Mouse (Mus musculus) small intestine, adult 2 months (tissue): ENCODE measurements around the gene Cdh24.

Experiments
- CTCF ChIP-seq: fragments of 200-500 bp; IDR thresholded peaks from 2 replicates; pipeline ENCODE4 v1.5.1; 2012; ENCODE audit warnings: low read depth, mild to moderate bottlenecking, control low read depth, inconsistent platforms, low read length, moderate library complexity, mixed read lengths; ENCODE audit not compliant: insufficient replicate concordance, insufficient read length; ENCODE audit errors: extremely low read depth
- POLR2A ChIP-seq: fragments of 200-500 bp; IDR thresholded peaks from 2 replicates; pipeline ENCODE4 v1.6.1; 2012; ENCODE audit warnings: low read depth, mild to moderate bottlenecking, control low read depth, inconsistent platforms, low read length, moderate library complexity

DNA sequence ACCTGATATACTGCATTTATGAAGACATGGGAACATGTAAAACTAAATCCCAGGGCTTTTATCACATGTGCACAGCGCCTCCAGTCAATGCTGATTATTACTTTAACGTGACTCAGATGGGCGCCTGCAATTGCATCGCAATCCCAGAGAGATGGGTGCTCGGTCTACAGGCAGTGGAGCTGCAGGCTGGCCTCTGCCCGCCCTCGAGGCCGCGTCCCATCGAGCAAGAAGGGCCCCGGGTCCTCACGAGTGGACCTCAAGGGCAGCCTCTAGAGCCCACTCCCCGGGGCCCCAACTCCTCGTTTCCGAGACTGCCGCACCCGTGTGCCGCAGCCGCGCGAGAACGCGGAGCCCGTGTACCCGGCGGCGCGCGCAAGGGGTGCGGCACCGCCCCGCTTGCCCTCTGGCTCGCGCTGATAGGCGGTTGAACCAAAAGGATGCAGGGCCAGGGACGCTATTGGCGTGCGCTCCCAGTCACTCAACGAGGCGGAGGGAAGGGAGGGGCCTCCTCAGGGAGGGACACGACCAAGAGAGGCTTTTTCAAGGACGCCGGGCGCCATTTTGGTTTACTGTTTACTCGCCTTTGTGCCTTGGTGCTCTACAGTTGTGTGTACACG is 38.0 kb downstream of the Cdh24 start:
- peak; percentile 84 for TF ChIP-seq POLR2A
- TF ChIP-seq CTCF: no peak
